Mouse (Mus musculus) CH12.LX (cell line): ENCODE data around the gene Ccdc167. TPM values are rescaled to one million over a fixed set of nuclear protein-coding genes. Genes with fewer than 3 reads are reported as not detected.
A peak's percentile ranks its signal among the peaks of the same experiment; 100 is the strongest.

Experiments used
- DNase-seq: peaks from one replicate; pipeline ENCODE4 v3.0.0-alpha.2; 2013; ENCODE audit errors: extremely low read depth
- H3K27ac ChIP-seq: 2 replicates; pipeline ENCODE4 v1.5.1; 2012; ENCODE audit warnings: low read depth, mild to moderate bottlenecking, control low read depth, moderate library complexity; ENCODE audit not compliant: insufficient read depth
- H3K27me3 ChIP-seq: replicated peaks from 2 replicates; pipeline ENCODE3; 2012; ENCODE audit warnings: inconsistent platforms
- H3K36me3 ChIP-seq, 2 experiments: replicated peaks in 1 of 2; 2 replicates each; pipeline versions ENCODE3 to v1.6.1; 2012; ENCODE audit warnings: inconsistent platforms in 1 of 2, low read length in 1 of 2, mild to moderate bottlenecking in 1 of 2, mixed read lengths in 1 of 2, moderate library complexity in 1 of 2; ENCODE audit not compliant: control insufficient read depth in 1 of 2, insufficient read depth in 1 of 2
- H3K4me1 ChIP-seq, 2 experiments: 2 replicates each; pipeline ENCODE4 v1.6.1; 2012; ENCODE audit warnings: inconsistent platforms in 1 of 2, moderate library complexity in 1 of 2; ENCODE audit not compliant: insufficient read depth in 2 of 2, control insufficient read depth in 1 of 2
- H3K4me2 ChIP-seq: 2 replicates; pipeline ENCODE4 v1.6.1; 2012; ENCODE audit warnings: low read depth, mild to moderate bottlenecking, control low read depth; ENCODE audit not compliant: poor library complexity, insufficient read depth, severe bottlenecking
- H3K4me3 ChIP-seq, 3 experiments: fragments of 150-350 bp in 1 of 3; sonication (generic) in 1 of 3; replicated peaks in 1 of 3; 2 replicates each; pipeline versions ENCODE3 to v1.5.1; 2011 to 2012; ENCODE audit warnings: low read depth in 2 of 3, low read length in 2 of 3, mild to moderate bottlenecking in 2 of 3, moderate library complexity in 2 of 3, control low read depth in 1 of 3, improper control_type of control experiment in 1 of 3, inconsistent platforms in 1 of 3, mixed read lengths in 1 of 3; ENCODE audit not compliant: poor library complexity in 1 of 3
- H3K79me2 ChIP-seq: replicated peaks from 2 replicates; pipeline ENCODE4 v1.6.1; 2012; ENCODE audit warnings: mild to moderate bottlenecking, moderate library complexity; ENCODE audit not compliant: control insufficient read depth, poor library complexity, insufficient read depth, severe bottlenecking; ENCODE audit errors: extremely low read depth
- H3K9ac ChIP-seq: 2 replicates; pipeline ENCODE4 v1.6.1; 2012; ENCODE audit warnings: low read depth, mild to moderate bottlenecking, control low read depth, moderate library complexity; ENCODE audit not compliant: insufficient read depth
- H3K9me3 ChIP-seq: replicated peaks from 2 replicates; pipeline ENCODE3; 2012; ENCODE audit warnings: low read length, inconsistent platforms, mixed read lengths
- BHLHE40 ChIP-seq: IDR thresholded peaks from 2 replicates; pipeline ENCODE4 v1.6.1; 2011; ENCODE audit warnings: mild to moderate bottlenecking, low read depth, low read length, improper control_type of control experiment
- CHD1 ChIP-seq: IDR thresholded peaks from 2 replicates; pipeline ENCODE4 v1.6.1; 2012; ENCODE audit warnings: low read depth, low read length, improper control_type of control experiment, inconsistent platforms
- CTCF ChIP-seq, 2 experiments: IDR thresholded peaks in 1 of 2; conservative IDR thresholded peaks in 1 of 2; 2 replicates each; pipeline ENCODE4 v1.5.1; 2011 to 2012; ENCODE audit warnings: low read depth in 2 of 2, low read length in 2 of 2, improper control_type of control experiment in 1 of 2, inconsistent platforms in 1 of 2, mild to moderate bottlenecking in 1 of 2, moderate library complexity in 1 of 2
- E2F4 ChIP-seq: IDR thresholded peaks from 2 replicates; pipeline ENCODE4 v1.6.1; 2011; ENCODE audit warnings: low read depth, low read length, improper control_type of control experiment; ENCODE audit not compliant: insufficient replicate concordance
- ELF1 ChIP-seq: IDR thresholded peaks from 2 replicates; pipeline ENCODE4 v1.6.1; 2014; ENCODE audit warnings: low read depth, mild to moderate bottlenecking, inconsistent platforms, low read length, improper control_type of control experiment
- EP300 ChIP-seq: IDR thresholded peaks from 2 replicates; pipeline ENCODE4 v1.6.1; 2011; ENCODE audit warnings: low read length, improper control_type of control experiment
- ETS1 ChIP-seq: conservative IDR thresholded peaks from 2 replicates; pipeline ENCODE4 v1.6.1; 2012; ENCODE audit warnings: low read depth, mild to moderate bottlenecking, inconsistent platforms, low read length, improper control_type of control experiment, moderate library complexity
- GABPA ChIP-seq: IDR thresholded peaks from 2 replicates; pipeline ENCODE4 v1.6.1; 2012; ENCODE audit warnings: low read depth, low read length, improper control_type of control experiment, inconsistent platforms; ENCODE audit not compliant: insufficient replicate concordance
- HCFC1 ChIP-seq: IDR thresholded peaks from 2 replicates; pipeline ENCODE4 v1.6.1; 2012; ENCODE audit warnings: low read depth, mild to moderate bottlenecking, inconsistent platforms, low read length, improper control_type of control experiment
- IRF4 ChIP-seq: IDR thresholded peaks from 2 replicates; pipeline ENCODE4 v1.6.1; 2014; ENCODE audit warnings: low read depth, mild to moderate bottlenecking, inconsistent platforms, low read length, improper control_type of control experiment
- JUN ChIP-seq: IDR thresholded peaks from 2 replicates; pipeline ENCODE4 v1.6.1; 2011; ENCODE audit warnings: low read depth, mild to moderate bottlenecking, low read length, improper control_type of control experiment, moderate library complexity; ENCODE audit not compliant: insufficient read depth
- JUND ChIP-seq: conservative IDR thresholded peaks from 2 replicates; pipeline ENCODE4 v1.6.1; 2011; ENCODE audit warnings: low read depth, low read length, improper control_type of control experiment
- KAT2A ChIP-seq: IDR thresholded peaks from 2 replicates; pipeline ENCODE4 v1.6.1; 2012; ENCODE audit warnings: low read length, improper control_type of control experiment, inconsistent platforms; ENCODE audit not compliant: insufficient replicate concordance
- MAFK ChIP-seq: IDR thresholded peaks from 2 replicates; pipeline ENCODE4 v1.6.1; 2011; ENCODE audit warnings: low read length, improper control_type of control experiment; ENCODE audit not compliant: insufficient replicate concordance
- MAX ChIP-seq: IDR thresholded peaks from 2 replicates; pipeline ENCODE4 v1.6.1; 2011; ENCODE audit warnings: low read length, improper control_type of control experiment
- MAZ ChIP-seq: IDR thresholded peaks from 2 replicates; pipeline ENCODE4 v1.6.1; 2012; ENCODE audit warnings: low read depth, mild to moderate bottlenecking, inconsistent platforms, low read length, improper control_type of control experiment, moderate library complexity
- MEF2A ChIP-seq: IDR thresholded peaks from 2 replicates; pipeline ENCODE4 v1.6.1; 2014; ENCODE audit warnings: low read depth, mild to moderate bottlenecking, inconsistent platforms, low read length, improper control_type of control experiment, borderline replicate concordance
- MXI1 ChIP-seq: IDR thresholded peaks from 2 replicates; pipeline ENCODE4 v1.6.1; 2011; ENCODE audit warnings: mild to moderate bottlenecking, low read depth, low read length, improper control_type of control experiment
- MYC ChIP-seq: IDR thresholded peaks from 2 replicates; pipeline ENCODE4 v1.6.1; 2011; ENCODE audit warnings: low read depth, mild to moderate bottlenecking, improper control_type of control experiment, low read length
- NELFE ChIP-seq: IDR thresholded peaks from 2 replicates; pipeline ENCODE4 v1.6.1; 2011; ENCODE audit warnings: low read depth, low read length, improper control_type of control experiment
- NRF1 ChIP-seq: IDR thresholded peaks from 2 replicates; pipeline ENCODE4 v1.6.1; 2014; ENCODE audit warnings: low read depth, mild to moderate bottlenecking, inconsistent platforms, low read length, improper control_type of control experiment, moderate library complexity
- PAX5 ChIP-seq: IDR thresholded peaks from 2 replicates; pipeline ENCODE4 v1.6.1; 2012; ENCODE audit warnings: low read length, inconsistent platforms, mixed read lengths
- POLR2A ChIP-seq: IDR thresholded peaks from 2 replicates; pipeline ENCODE4 v1.6.1; 2011; ENCODE audit warnings: low read depth, mild to moderate bottlenecking, improper control_type of control experiment, low read length
- POLR2AphosphoS2 ChIP-seq: IDR thresholded peaks from 2 replicates; pipeline ENCODE4 v1.6.1; 2011; ENCODE audit warnings: low read depth, low read length, improper control_type of control experiment
- RAD21 ChIP-seq: IDR thresholded peaks from 2 replicates; pipeline ENCODE4 v1.6.1; 2011; ENCODE audit warnings: low read depth, mild to moderate bottlenecking, low read length, improper control_type of control experiment, moderate library complexity
- RCOR1 ChIP-seq: conservative IDR thresholded peaks from 2 replicates; pipeline ENCODE4 v1.6.1; 2012; ENCODE audit warnings: low read depth, mild to moderate bottlenecking, inconsistent platforms, low read length, improper control_type of control experiment
- SIN3A ChIP-seq: IDR thresholded peaks from 2 replicates; pipeline ENCODE4 v1.6.1; 2012; ENCODE audit warnings: low read length, improper control_type of control experiment, inconsistent platforms
- SMC3 ChIP-seq: IDR thresholded peaks from 2 replicates; pipeline ENCODE4 v1.6.1; 2011; ENCODE audit warnings: low read depth, low read length, improper control_type of control experiment
- TBP ChIP-seq: conservative IDR thresholded peaks from 2 replicates; pipeline ENCODE4 v1.6.1; 2011; ENCODE audit warnings: low read depth, low read length, improper control_type of control experiment
- TCF12 ChIP-seq: IDR thresholded peaks from 2 replicates; pipeline ENCODE4 v1.6.1; 2014; ENCODE audit warnings: low read depth, mild to moderate bottlenecking, inconsistent platforms, low read length, improper control_type of control experiment
- UBTF ChIP-seq: IDR thresholded peaks from 2 replicates; pipeline ENCODE4 v1.6.1; 2012; ENCODE audit warnings: low read depth, mild to moderate bottlenecking, inconsistent platforms, low read length, improper control_type of control experiment, moderate library complexity
- USF1 ChIP-seq: IDR thresholded peaks from 2 replicates; pipeline ENCODE4 v1.6.1; 2014; ENCODE audit warnings: low read depth, mild to moderate bottlenecking, inconsistent platforms, low read length, improper control_type of control experiment
- USF2 ChIP-seq: conservative IDR thresholded peaks from 2 replicates; pipeline ENCODE4 v1.6.1; 2011; ENCODE audit warnings: low read depth, low read length, improper control_type of control experiment
- ZC3H11A ChIP-seq: IDR thresholded peaks from 2 replicates; pipeline ENCODE4 v1.6.1; 2012; ENCODE audit warnings: low read depth, mild to moderate bottlenecking, inconsistent platforms, low read length, improper control_type of control experiment
- ZKSCAN1 ChIP-seq: IDR thresholded peaks from 2 replicates; pipeline ENCODE4 v1.6.1; 2012; ENCODE audit warnings: low read depth, inconsistent platforms, low read length, improper control_type of control experiment, borderline replicate concordance
- ZMIZ1 ChIP-seq: IDR thresholded peaks from 2 replicates; pipeline ENCODE4 v1.6.1; 2012; ENCODE audit warnings: low read depth, mild to moderate bottlenecking, inconsistent platforms, low read length, improper control_type of control experiment
- ZNF384 ChIP-seq: IDR thresholded peaks from 2 replicates; pipeline ENCODE4 v1.6.1; 2012; ENCODE audit warnings: low read depth, low read length, improper control_type of control experiment, inconsistent platforms
- dilution Hi-C: fragments of 300-500 bp; cut with MboI; formaldehyde crosslinking; loops from 2 replicates; pipeline ENCODE4 v1.14.3; 2020; ENCODE audit warnings: low sequenced_read_pairs; ENCODE audit not compliant: extremely low pct_unique_long_range_greater_than_20kb, extremely low pct_ligation_motif_present
- in situ Hi-C: fragments of 300-500 bp; cut with MboI; formaldehyde crosslinking; loops from 3 replicates; pipeline ENCODE4 v1.14.3; 2019; ENCODE audit warnings: low sequenced_read_pairs, low pct_ligation_motif_present, low pct_unique_long_range_greater_than_20kb, mixed read lengths
- polyA plus RNA-seq: library from polyadenylated mRNA; unstranded; fragments of >175 nt; gene quantifications from 2 replicates; pipeline ENCODE4 v1.2.1, GENCODE M21; 2012; ENCODE audit warnings: low read depth; ENCODE audit not compliant: insufficient read length
- total RNA-seq, 2 experiments: library from RNA; depleted of rRNA; stranded (reverse); fragments of 300-350 nt in 1 of 2; fragments of >200 nt in 1 of 2; gene quantifications; 2 replicates each; pipeline ENCODE4 v1.2.3; 2012 to 2014

Gene Ccdc167
- total and polyA plus RNA-seq, 3 experiments = 8.8 to 18.7 (median 12.0) TPM

DNA sequence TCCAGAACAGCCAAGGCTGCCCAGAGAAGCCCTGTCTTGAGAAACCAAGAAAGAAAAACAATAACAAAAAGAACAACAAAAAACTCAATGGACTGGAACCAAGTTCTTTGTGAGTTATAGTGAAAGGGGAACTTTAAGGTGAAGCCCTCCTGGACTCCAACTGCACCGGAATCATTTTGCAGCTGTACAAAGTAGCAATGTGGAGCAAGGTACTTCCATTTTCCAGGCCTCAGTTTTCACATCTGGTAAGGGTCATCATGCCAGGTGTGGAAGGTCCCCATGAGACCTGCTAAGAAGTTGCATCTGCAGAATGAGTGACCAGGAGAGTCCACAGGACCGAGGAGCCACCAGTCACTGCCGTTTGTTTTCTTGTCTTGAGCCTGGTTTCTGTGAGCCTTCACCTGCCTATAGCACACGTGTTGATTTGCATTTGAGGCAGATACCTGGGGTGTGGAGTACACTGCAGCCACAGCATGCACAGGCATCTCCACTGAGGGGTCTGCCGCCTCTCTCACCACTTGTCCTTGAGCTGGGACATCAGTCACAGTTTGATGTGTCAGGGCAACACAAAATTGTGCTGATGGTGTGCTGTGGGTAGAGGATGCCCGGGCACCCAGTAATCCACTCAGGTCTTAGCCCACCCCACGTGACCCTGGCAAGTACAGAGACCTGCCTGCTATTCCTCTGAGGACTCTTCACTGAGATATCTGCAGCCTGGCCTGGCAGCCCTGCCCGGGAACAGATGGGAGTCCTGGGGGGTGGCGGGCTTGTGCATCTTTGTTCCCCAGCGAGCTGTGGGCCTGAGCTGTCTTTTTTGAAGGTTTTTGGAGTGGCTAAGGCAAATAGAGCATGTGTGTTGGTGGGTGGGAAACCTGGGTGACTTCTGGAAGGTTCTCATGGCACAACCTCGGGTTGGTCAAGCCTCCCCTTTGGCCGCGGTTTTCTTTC lies 3.1 kb upstream of the Ccdc167 start:
- Histone ChIP-seq H3K36me3 (peaks cover 0 to 7% of the 10 kb centered on the region in 2 experiments), H3K27me3 (no peaks in the 10 kb centered on the region), H3K4me2 (peak overlapping the region; percentile 39), H3K9me3 (peaks cover 5% of the 10 kb centered on the region), H3K79me2 (peaks cover 9% of the 10 kb centered on the region), H3K4me1 (peaks cover 20 to 53% of the 10 kb centered on the region in 2 experiments), H3K4me3 (peak overlapping the region in 2 of 3 experiments; percentile 23 to 26), H3K27ac (peak overlapping the region; percentile 62), H3K9ac (peak overlapping the region; percentile 33; the same call in 1 of the 2 replicates)
- in situ Hi-C loops = loop anchor here (10.0 kb wide), 1 partner anchor 45 kb away; no protein-coding TSS in a partner anchor
- dilution Hi-C loops = no loop called here
- no peak for DNase-seq
- TF ChIP-seq GABPA = no peak
- no peak for TF ChIP-seq KAT2A
- TF ChIP-seq PAX5 = no peak
- TF ChIP-seq MAZ = no peak
- no peak; the same call in 1 of the 2 replicates for TF ChIP-seq RCOR1
- TF ChIP-seq CHD1 = no peak
- peak; percentile 27; the same call in 1 of the 2 replicates for TF ChIP-seq MEF2A
- TF ChIP-seq MAFK = no peak
- peak; percentile 92 for TF ChIP-seq TCF12
- 0 out of 2 replicates have a peak, but pooled peaks have one; percentile 26 for TF ChIP-seq POLR2A
- TF ChIP-seq USF2 = no peak
- no peak for TF ChIP-seq NELFE
- no peak for TF ChIP-seq RAD21
- TF ChIP-seq MAX = peak; percentile 75
- TF ChIP-seq ETS1 = peak; percentile 42; the same call in 1 of the 2 replicates
- peak; percentile 35; the same call in 1 of the 2 replicates for TF ChIP-seq ELF1
- peak; percentile 70 for TF ChIP-seq MYC
- TF ChIP-seq BHLHE40 = peak; percentile 70
- peak; percentile 66 for TF ChIP-seq JUND
- no peak for TF ChIP-seq POLR2AphosphoS2
- TF ChIP-seq ZC3H11A = no peak
- 0 out of 2 replicates have a peak, but pooled peaks have one; percentile 19 for TF ChIP-seq NRF1
- no peak for TF ChIP-seq ZMIZ1
- peak; percentile 48; the same call in 1 of the 2 replicates for TF ChIP-seq USF1
- no peak for TF ChIP-seq CTCF (conservative IDR thresholded peaks at IDR 0.05 in 1 of 2, IDR thresholded peaks at IDR 0.05 in 1 of 2; ENCODE audit: low read depth in 2 of 2, low read length in 2 of 2)
- TF ChIP-seq MXI1 = peak; percentile 15; the same call in 1 of the 2 replicates
- no peak for TF ChIP-seq UBTF
- TF ChIP-seq E2F4 = peak; percentile 58; the same call in 1 of the 2 replicates
- TF ChIP-seq TBP = peak; percentile 74
- TF ChIP-seq ZKSCAN1 = no peak
- TF ChIP-seq JUN = no peak
- TF ChIP-seq EP300 = peak; percentile 74
- TF ChIP-seq SIN3A = no peak
- TF ChIP-seq IRF4 = peak; percentile 42; the same call in 1 of the 2 replicates
- no peak for TF ChIP-seq SMC3
- TF ChIP-seq ZNF384 = no peak
- peak; percentile 77 for TF ChIP-seq HCFC1
